Mouse (Mus musculus): Measurements from ENCODE around the gene Plch2. TPM values are rescaled to one million over a fixed set of nuclear protein-coding genes. Genes with fewer than 3 reads are reported as not detected.

The Plch2 gene
- polyA plus RNA-seq, 1 experiment from 2014 or later = 0.22 TPM

DNA sequence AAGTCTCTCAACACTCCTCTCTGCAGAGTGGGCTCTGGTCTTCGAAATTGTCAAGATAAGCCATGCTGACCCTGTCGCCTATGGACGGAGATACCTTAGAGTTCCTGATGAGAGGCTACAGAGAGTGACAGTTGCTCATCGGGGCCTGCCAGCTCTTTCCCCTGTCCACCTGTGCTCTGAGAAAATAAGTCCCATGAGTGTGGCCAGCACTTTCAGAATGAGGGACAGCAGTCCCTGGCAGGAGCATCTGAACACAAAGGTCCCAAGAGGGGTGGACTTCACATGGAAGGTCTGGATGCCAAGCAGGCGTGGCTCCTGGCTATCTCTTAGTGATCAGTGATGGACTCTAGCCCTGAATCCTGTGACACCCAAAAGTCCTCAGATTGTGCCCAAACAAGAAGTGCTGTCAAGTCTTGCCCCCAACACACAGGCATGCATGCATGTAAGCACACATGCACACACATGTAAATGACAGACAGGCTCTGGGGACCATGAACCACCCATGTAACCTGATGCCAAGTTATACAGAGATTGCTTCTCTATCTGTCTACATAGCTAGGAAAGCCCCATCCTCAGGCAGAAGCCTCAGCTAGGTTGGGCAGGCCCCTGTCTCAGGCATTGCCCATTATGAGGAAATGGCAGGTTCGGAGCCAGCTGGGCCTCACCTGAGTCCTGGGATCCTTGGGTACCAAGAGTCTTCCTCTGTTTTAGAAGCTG, 113.1 kb downstream of the Plch2 start:
- H3K36me3 ChIP-seq (ENCODE audit: control insufficient read depth, insufficient read depth, low read length) = no peaks in the 10 kb centered on the region
- H3K9ac ChIP-seq (ENCODE audit: low read length) = no peak overlapping the region
- H3K4me1 ChIP-seq (ENCODE audit: control insufficient read depth in 2 of 2, insufficient read depth in 2 of 2, low read length in 2 of 2) = peaks cover 3 to 5% of the 10 kb centered on the region in 2 experiments; a peak in 1 of 4 replicates
- ATAC-seq (ENCODE audit: insufficient number of reproducible peaks, insufficient read depth, low FRiP score, low read depth) = no peak
- H3K4me2 ChIP-seq (ENCODE audit: low read length) = no peak overlapping the region
- peaks cover 5% of the 10 kb centered on the region for H3K27me3 ChIP-seq (ENCODE audit: control insufficient read depth, insufficient read depth, low read length)
- H3K9me3 ChIP-seq (ENCODE audit: control insufficient read depth, low read length) = no peaks in the 10 kb centered on the region
- H3K4me3 ChIP-seq (ENCODE audit: control insufficient read depth in 1 of 2, insufficient read depth in 1 of 2, low read depth in 1 of 2, low read length in 2 of 2) = no peak overlapping the region
- 65% methylated on average over 6 of the region's 6 CpGs for WGBS
- H3K27ac ChIP-seq (replicated peaks in 1 of 2; ENCODE audit: control insufficient read depth in 1 of 2, insufficient read depth in 1 of 2, low read depth in 2 of 2, low read length in 2 of 2) = no peak overlapping the region

DNA sequence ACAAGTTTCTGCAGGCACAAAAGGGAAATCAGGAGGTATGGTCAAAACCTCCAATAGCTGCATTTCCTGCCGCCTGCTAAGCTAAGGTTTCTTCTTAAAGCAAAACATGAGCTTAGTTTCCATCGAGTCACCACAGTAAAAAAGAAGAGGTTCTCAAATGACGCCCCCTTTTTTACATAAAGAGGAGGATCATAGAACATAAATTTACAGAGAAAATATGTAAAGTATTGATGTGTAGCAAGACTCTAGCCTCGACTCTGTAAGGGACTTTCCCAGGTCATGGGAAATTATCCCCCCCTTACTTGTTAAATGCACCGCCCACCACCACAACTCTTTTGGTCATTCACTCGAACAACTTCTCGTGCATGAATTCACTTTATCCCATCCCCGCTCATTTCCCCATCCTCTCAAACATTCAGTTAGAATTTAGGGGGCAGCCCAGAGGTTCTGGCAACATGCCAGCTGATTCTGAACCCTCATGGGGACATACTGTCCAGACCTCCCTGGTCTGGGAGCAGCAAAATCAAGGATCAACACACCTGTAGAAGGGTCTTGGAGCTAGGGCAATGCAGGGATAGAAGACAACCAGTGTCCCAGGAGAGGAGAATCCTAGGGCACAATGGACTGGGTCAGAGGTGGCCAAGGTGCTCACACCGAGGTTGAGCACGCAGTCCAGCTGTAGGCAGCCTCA, 113.8 kb downstream of the Plch2 start:
- no peak overlapping the region for H3K27ac ChIP-seq (replicated peaks in 1 of 2; ENCODE audit: control insufficient read depth in 1 of 2, insufficient read depth in 1 of 2, low read depth in 2 of 2, low read length in 2 of 2)
- WGBS = 76% methylated on average over 10 of the region's 10 CpGs

DNA sequence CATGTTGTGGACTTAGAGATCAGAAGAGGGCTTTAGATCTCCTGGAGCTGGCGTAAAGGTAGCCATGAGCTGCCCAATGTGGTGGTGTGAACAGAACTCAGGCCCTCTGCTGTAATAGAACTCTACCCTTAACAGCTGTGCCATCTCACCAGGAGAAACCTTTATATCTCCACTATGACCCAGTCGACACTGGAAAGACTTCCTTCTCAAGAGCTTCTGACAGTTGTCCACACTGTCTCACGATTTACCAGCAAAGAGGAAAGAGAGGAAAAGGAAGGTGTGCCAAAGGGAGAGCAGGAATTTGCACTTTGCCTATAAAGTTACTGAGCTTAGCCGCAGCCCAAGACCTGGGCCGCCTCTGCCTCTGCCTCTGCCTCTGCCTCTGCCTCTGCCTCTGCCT, 114.8 kb downstream of the Plch2 start:
- WGBS = 82% methylated on average over 5 of the region's 5 CpGs
- H3K27me3 ChIP-seq (ENCODE audit: control insufficient read depth, insufficient read depth, low read length) = no peaks in the 10 kb centered on the region
- H3K9ac ChIP-seq (ENCODE audit: low read length) = no peak overlapping the region
- ATAC-seq (ENCODE audit: insufficient number of reproducible peaks, insufficient read depth, low FRiP score, low read depth) = no peak
- H3K9me3 ChIP-seq (ENCODE audit: control insufficient read depth, low read length) = no peaks in the 10 kb centered on the region
- H3K4me3 ChIP-seq (ENCODE audit: control insufficient read depth in 1 of 2, insufficient read depth in 1 of 2, low read depth in 1 of 2, low read length in 2 of 2) = no peak overlapping the region
- no peak overlapping the region for H3K4me2 ChIP-seq (ENCODE audit: low read length)
- no peaks in the 10 kb centered on the region for H3K36me3 ChIP-seq (ENCODE audit: control insufficient read depth, insufficient read depth, low read length)
- H3K27ac ChIP-seq (replicated peaks in 1 of 2; ENCODE audit: control insufficient read depth in 1 of 2, insufficient read depth in 1 of 2, low read depth in 2 of 2, low read length in 2 of 2) = no peak overlapping the region
- peaks cover 3 to 5% of the 10 kb centered on the region in 2 experiments; a peak in 1 of 4 replicates for H3K4me1 ChIP-seq (ENCODE audit: control insufficient read depth in 2 of 2, insufficient read depth in 2 of 2, low read length in 2 of 2)

More for the DNA sequence above, 113.8 kb downstream of the Plch2 start:
- ATAC-seq (ENCODE audit: insufficient number of reproducible peaks, insufficient read depth, low FRiP score, low read depth) = no peak
- Histone ChIP-seq H3K9me3 (ENCODE audit: control insufficient read depth, low read length) (no peaks in the 10 kb centered on the region), H3K27me3 (ENCODE audit: control insufficient read depth, insufficient read depth, low read length) (no peaks in the 10 kb centered on the region), H3K4me1 (ENCODE audit: control insufficient read depth in 2 of 2, insufficient read depth in 2 of 2, low read length in 2 of 2) (peaks cover 3 to 5% of the 10 kb centered on the region in 2 experiments; a peak in 1 of 4 replicates), H3K4me3 (ENCODE audit: control insufficient read depth in 1 of 2, insufficient read depth in 1 of 2, low read depth in 1 of 2, low read length in 2 of 2) (no peak overlapping the region), H3K4me2 (ENCODE audit: low read length) (no peak overlapping the region), H3K9ac (ENCODE audit: low read length) (no peak overlapping the region), H3K36me3 (ENCODE audit: control insufficient read depth, insufficient read depth, low read length) (no peaks in the 10 kb centered on the region)

DNA sequence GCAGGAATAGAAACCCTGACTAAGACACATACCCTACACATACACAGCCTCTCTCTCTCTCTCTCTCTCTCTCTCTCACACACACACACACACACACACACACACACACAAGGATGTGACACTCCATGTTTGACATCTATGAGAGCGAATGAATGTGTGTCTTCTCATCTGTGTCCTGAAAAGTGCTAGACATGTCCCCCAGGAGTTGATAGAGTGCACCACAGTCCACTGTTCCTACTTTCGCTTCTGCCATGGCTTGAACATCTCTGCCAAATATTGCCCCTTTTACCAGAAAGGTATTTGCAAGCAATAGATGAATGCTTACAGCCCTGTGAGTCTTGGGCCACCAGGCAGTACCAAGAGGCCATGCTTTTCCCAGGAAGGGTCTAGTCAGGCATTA, 116.4 kb downstream of the Plch2 start:
- H3K9ac ChIP-seq (ENCODE audit: low read length) = no peak overlapping the region
- WGBS = 81% methylated on average over 2 of the region's 2 CpGs

DNA sequence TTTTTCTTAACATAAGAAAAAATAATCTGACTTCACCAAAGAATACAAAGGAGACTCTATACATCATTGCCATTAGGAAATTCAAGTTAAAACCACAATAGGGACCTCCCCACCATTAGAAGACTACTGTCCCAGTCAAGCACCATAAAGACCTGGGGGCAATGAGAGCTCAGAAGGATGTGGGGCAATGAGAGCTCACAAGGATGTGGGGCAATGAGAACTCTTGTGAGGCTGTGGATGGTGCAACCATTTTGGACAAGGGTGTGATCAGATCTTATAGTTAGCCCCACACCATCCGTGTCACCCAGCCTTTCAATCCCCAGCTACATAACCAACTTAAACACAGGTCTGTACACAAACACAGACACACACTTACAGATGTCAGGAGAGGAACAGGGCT, 118.8 kb downstream of the Plch2 start:
- no peak overlapping the region for H3K4me2 ChIP-seq (ENCODE audit: low read length)
- no peaks in the 10 kb centered on the region for H3K36me3 ChIP-seq (ENCODE audit: control insufficient read depth, insufficient read depth, low read length)
- H3K27ac ChIP-seq (replicated peaks in 1 of 2; ENCODE audit: control insufficient read depth in 1 of 2, insufficient read depth in 1 of 2, low read depth in 2 of 2, low read length in 2 of 2) = no peak overlapping the region
- WGBS = 54% methylated on average over 1 of the region's 1 CpGs
- ATAC-seq (ENCODE audit: insufficient number of reproducible peaks, insufficient read depth, low FRiP score, low read depth) = no peak
- H3K4me3 ChIP-seq (ENCODE audit: control insufficient read depth in 1 of 2, insufficient read depth in 1 of 2, low read depth in 1 of 2, low read length in 2 of 2) = no peak overlapping the region
- H3K9ac ChIP-seq (ENCODE audit: low read length) = no peak overlapping the region
- no peaks in the 10 kb centered on the region for H3K9me3 ChIP-seq (ENCODE audit: control insufficient read depth, low read length)
- no peaks in the 10 kb centered on the region for H3K4me1 ChIP-seq (ENCODE audit: control insufficient read depth in 2 of 2, insufficient read depth in 2 of 2, low read length in 2 of 2)
- peaks cover 6% of the 10 kb centered on the region; the same call in 1 of the 2 replicates for H3K27me3 ChIP-seq (ENCODE audit: control insufficient read depth, insufficient read depth, low read length)

More for the DNA sequence above, 116.4 kb downstream of the Plch2 start:
- Histone ChIP-seq H3K27ac (replicated peaks in 1 of 2; ENCODE audit: control insufficient read depth in 1 of 2, insufficient read depth in 1 of 2, low read depth in 2 of 2, low read length in 2 of 2) (no peak overlapping the region), H3K27me3 (ENCODE audit: control insufficient read depth, insufficient read depth, low read length) (no peaks in the 10 kb centered on the region), H3K4me1 (ENCODE audit: control insufficient read depth in 2 of 2, insufficient read depth in 2 of 2, low read length in 2 of 2) (no peaks in the 10 kb centered on the region), H3K9me3 (ENCODE audit: control insufficient read depth, low read length) (no peaks in the 10 kb centered on the region), H3K4me3 (ENCODE audit: control insufficient read depth in 1 of 2, insufficient read depth in 1 of 2, low read depth in 1 of 2, low read length in 2 of 2) (no peak overlapping the region), H3K4me2 (ENCODE audit: low read length) (no peak overlapping the region), H3K36me3 (ENCODE audit: control insufficient read depth, insufficient read depth, low read length) (no peaks in the 10 kb centered on the region)
- no peak for ATAC-seq (ENCODE audit: insufficient number of reproducible peaks, insufficient read depth, low FRiP score, low read depth)

DNA sequence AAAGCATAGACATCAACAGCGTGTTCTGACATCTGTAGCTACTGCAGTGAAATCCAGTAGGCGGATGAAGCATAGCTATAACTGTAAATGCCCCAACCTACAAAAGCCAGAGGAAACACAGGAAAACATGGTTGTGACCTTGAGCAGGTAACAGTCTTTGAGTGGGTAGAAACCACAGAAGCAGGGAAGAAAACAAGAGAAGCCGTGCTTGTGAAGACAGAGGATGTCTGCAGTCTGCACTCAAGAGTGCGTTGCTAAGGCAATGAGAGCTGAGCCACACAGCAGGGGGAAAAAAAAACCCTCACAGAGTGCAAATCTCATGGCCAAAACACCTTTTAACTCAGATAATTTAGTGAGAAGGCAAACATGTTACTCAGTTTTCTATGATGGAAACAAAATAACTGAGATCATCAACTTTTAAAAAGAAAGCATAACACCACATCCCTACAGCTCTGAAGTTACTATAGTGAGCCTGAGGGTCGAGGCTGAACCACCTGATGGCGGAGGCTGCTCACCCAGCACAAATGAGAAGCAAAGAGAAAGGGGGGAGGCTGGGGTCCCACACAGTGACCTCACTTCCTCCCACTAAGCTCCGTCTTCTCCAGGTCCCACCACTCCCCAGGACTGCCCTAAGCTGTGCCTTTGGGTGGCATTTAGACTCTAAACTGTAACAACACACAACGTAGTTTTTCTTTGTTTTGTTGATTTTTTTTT, 119.9 kb downstream of the Plch2 start:
- Histone ChIP-seq H3K9ac (ENCODE audit: low read length) (no peak overlapping the region), H3K9me3 (ENCODE audit: control insufficient read depth, low read length) (no peaks in the 10 kb centered on the region), H3K27ac (replicated peaks in 1 of 2; ENCODE audit: control insufficient read depth in 1 of 2, insufficient read depth in 1 of 2, low read depth in 2 of 2, low read length in 2 of 2) (no peak overlapping the region), H3K4me2 (ENCODE audit: low read length) (no peak overlapping the region), H3K4me3 (ENCODE audit: control insufficient read depth in 1 of 2, insufficient read depth in 1 of 2, low read depth in 1 of 2, low read length in 2 of 2) (no peak overlapping the region), H3K27me3 (ENCODE audit: control insufficient read depth, insufficient read depth, low read length) (peaks cover 6% of the 10 kb centered on the region; the same call in 1 of the 2 replicates), H3K4me1 (ENCODE audit: control insufficient read depth in 2 of 2, insufficient read depth in 2 of 2, low read length in 2 of 2) (no peaks in the 10 kb centered on the region), H3K36me3 (ENCODE audit: control insufficient read depth, insufficient read depth, low read length) (no peaks in the 10 kb centered on the region)
- ATAC-seq (ENCODE audit: insufficient number of reproducible peaks, insufficient read depth, low FRiP score, low read depth) = no peak
- WGBS = 49% methylated on average over 8 of the region's 8 CpGs

DNA sequence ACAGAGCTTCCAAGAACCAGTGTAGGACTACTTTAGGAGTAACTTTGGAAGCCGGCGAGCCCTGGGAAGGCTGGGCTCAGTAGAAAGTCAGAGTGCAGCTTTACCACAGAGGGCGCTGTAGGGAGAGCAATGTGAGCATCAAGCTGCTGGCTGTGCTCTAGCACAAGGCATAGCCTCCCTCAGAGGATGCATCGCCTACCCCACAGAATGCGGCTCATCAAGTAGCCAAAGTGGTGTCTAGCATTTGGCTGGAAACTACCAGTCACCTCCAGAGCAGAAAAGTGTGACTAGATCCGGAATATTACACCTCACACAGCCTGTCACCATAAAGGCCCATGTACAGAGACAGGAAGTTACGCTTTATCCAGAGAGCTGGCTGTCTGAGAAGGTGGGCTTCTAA, 120.8 kb downstream of the Plch2 start:
- no peak overlapping the region for H3K9ac ChIP-seq (ENCODE audit: low read length)
- no peak overlapping the region for H3K4me2 ChIP-seq (ENCODE audit: low read length)
- ATAC-seq (ENCODE audit: insufficient number of reproducible peaks, insufficient read depth, low FRiP score, low read depth) = no peak
- 73% methylated on average over 7 of the region's 7 CpGs for WGBS
- H3K36me3 ChIP-seq (ENCODE audit: control insufficient read depth, insufficient read depth, low read length) = no peaks in the 10 kb centered on the region
- H3K4me1 ChIP-seq (ENCODE audit: control insufficient read depth in 2 of 2, insufficient read depth in 2 of 2, low read length in 2 of 2) = no peaks in the 10 kb centered on the region
- peaks cover 6% of the 10 kb centered on the region; the same call in 1 of the 2 replicates for H3K27me3 ChIP-seq (ENCODE audit: control insufficient read depth, insufficient read depth, low read length)
- H3K4me3 ChIP-seq (ENCODE audit: control insufficient read depth in 1 of 2, insufficient read depth in 1 of 2, low read depth in 1 of 2, low read length in 2 of 2) = no peak overlapping the region
- no peak overlapping the region for H3K27ac ChIP-seq (replicated peaks in 1 of 2; ENCODE audit: control insufficient read depth in 1 of 2, insufficient read depth in 1 of 2, low read depth in 2 of 2, low read length in 2 of 2)
- H3K9me3 ChIP-seq (ENCODE audit: control insufficient read depth, low read length) = no peaks in the 10 kb centered on the region

All from heart, embryonic 14.5 days (tissue).